14 mouse cellular contexts compared by ENCODE assay signal in genomic region chr3:151333867-151334341, GRCm38 (mm10).
DNase-seq lines count a peak whose midpoint lies in the region; ATAC-seq lines count a peak whose summit lies in the region.
"Had no signal": no experiment of that assay in that cellular context is flagged by ENCODE, and none has a peak within 500 bp of the region (broad histone marks: within the 10 kb centered on the region; RNA-seq: fewer than 3 reads in every experiment).

No protein-coding gene starts in this region.

- 7% methylated on average over 6 of the region's 6 CpGs for WGBS in forebrain, embryonic 12.5 days
- WGBS in midbrain, embryonic 12.5 days, result 25% methylated on average over 6 of the region's 6 CpGs

- no peak overlapping the region for H3K9ac ChIP-seq in forebrain, embryonic 12.5 days
- H3K9ac ChIP-seq in midbrain, embryonic 12.5 days (replicated peaks), result no peak overlapping the region
- H3K9ac ChIP-seq: embryonic facial prominence, embryonic 15.5 days had no signal

- peak; percentile 66 for ATAC-seq in forebrain, embryonic 12.5 days (ENCODE audit: low FRiP score)
- ATAC-seq in midbrain, embryonic 12.5 days (ENCODE audit: low FRiP score, low read depth), result peak; percentile 84
- ATAC-seq: CD4-positive, CD25-positive, alpha-beta regulatory T cell, adult 4 months had no signal

- H3K4me2 ChIP-seq in forebrain, embryonic 12.5 days, result no peak overlapping the region
- H3K4me2 ChIP-seq in midbrain, embryonic 12.5 days (replicated peaks), result no peak overlapping the region
- H3K4me2 ChIP-seq: embryonic facial prominence, embryonic 15.5 days had no signal

- no peaks in the 10 kb centered on the region for H3K9me3 ChIP-seq in forebrain, embryonic 12.5 days
- no peaks in the 10 kb centered on the region for H3K9me3 ChIP-seq in midbrain, embryonic 12.5 days
- H3K9me3 ChIP-seq: embryonic facial prominence, embryonic 15.5 days had no signal

- no peak overlapping the region for H3K27ac ChIP-seq in forebrain, embryonic 12.5 days
- no peak overlapping the region for H3K27ac ChIP-seq in midbrain, embryonic 12.5 days (replicated peaks)

- peak; percentile 58 for DNase-seq in MN1 (ENCODE audit: low spot score)
- peak; percentile 58 to 62 for DNase-seq in cerebellum, postnatal 10 days
- no peak for DNase-seq in gastrocnemius, adult 8-10 months (ENCODE audit: low spot score in 2 of 2)
- DNase-seq in thymus, postnatal 36 days, result no peak
- DNase-seq in lung, postnatal 25 days (ENCODE audit: low spot score), result no peak
- no peak for DNase-seq in spleen, postnatal 4 days (ENCODE audit: low spot score in 2 of 2)
- DNase-seq: gastrocnemius, postnatal 36 days; heart, postnatal 36 days; kidney, postnatal 4 days; lung, adult 2 months had no signal

- peaks cover 5% of the 10 kb centered on the region for H3K4me1 ChIP-seq in forebrain, embryonic 12.5 days
- H3K4me1 ChIP-seq in midbrain, embryonic 12.5 days, result peaks cover 14% of the 10 kb centered on the region; the same call in 1 of the 2 replicates

- H3K4me3 ChIP-seq in forebrain, embryonic 12.5 days (replicated peaks), result no peak overlapping the region
- H3K4me3 ChIP-seq in midbrain, embryonic 12.5 days, result no peak overlapping the region
- H3K4me3 ChIP-seq: embryonic facial prominence, embryonic 15.5 days had no signal

- H3K36me3 ChIP-seq in forebrain, embryonic 12.5 days (replicated peaks), result no peaks in the 10 kb centered on the region
- H3K36me3 ChIP-seq in midbrain, embryonic 12.5 days, result no peaks in the 10 kb centered on the region
- H3K36me3 ChIP-seq: embryonic facial prominence, embryonic 15.5 days had no signal

- no peaks in the 10 kb centered on the region for H3K27me3 ChIP-seq in forebrain, embryonic 12.5 days
- 0 out of 2 replicates have a peak, but pooled peaks cover 3% of the 10 kb centered on the region for H3K27me3 ChIP-seq in midbrain, embryonic 12.5 days
- H3K27me3 ChIP-seq: embryonic facial prominence, embryonic 15.5 days had no signal

Comparison
In these comparisons a context has a peak if more than half of its experiments do, and no peak if none do; other contexts are left out.
1. DNase-seq: peak in MN1 (single experiment) and cerebellum, postnatal 10 days (2 of 2); none in gastrocnemius, adult 8-10 months (0 of 2), thymus, postnatal 36 days (0 of 2), lung, postnatal 25 days (single experiment) and spleen, postnatal 4 days (0 of 2).